Mouse (Mus musculus): ENCODE data around the gene Tmem150a.

DNA sequence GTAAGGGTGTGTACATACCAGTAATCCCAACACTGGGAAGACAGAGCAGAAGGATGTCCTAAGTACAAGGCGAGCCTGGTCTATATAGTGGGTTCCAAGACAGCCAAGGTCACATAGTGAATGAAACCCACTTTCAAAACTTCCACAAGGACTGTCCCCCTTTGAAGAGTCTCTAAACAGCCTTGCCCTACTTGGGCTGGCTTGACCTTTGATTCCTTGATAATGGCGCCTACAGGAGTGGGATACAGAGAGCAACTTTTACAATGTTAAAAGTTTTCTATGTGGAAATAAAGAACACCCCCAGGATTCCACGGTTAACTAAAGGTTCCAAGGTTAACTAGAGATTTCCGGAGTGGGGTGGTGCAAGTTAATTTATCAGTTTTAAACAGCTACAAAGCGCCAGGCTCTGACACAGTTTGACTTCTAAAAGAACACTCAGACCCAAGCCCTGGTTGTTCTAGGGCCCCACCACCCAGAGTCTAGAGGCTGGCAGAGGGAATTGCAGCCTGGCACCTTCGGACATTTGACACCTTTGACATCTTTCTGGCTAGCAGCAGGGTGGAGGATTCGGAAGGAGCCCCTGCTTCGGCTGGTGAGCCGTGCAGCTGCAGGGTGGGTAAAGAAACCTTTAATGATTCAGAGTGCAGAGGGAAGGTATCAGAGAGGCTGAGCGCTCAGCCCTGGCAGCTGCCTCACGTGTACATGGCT, 4.8 kb downstream of the Tmem150a start:
- TF ChIP-seq CTCF (IDR thresholded peaks at IDR 0.05; ENCODE audit: low read depth) (no peak), EP300 (optimal IDR thresholded peaks at IDR 0.05) (no peak)
